Mouse (Mus musculus) kidney, embryonic 16.5 days (tissue): Measurements from ENCODE around the gene Lpar5. TPM values are rescaled to one million over a fixed set of nuclear protein-coding genes. Genes with fewer than 3 reads are reported as not detected.
A peak's percentile ranks its signal among the peaks of the same experiment; 100 is the strongest.
"Not testable (repeated sequence)": the region's sequence is repeated elsewhere in the genome, so short reads cannot be mapped to it uniquely, and the experiment has no call there.

ENCODE experiments used
- ATAC-seq: fragments of 200-750 bp; cut with Nextera tagmentation; 2 replicates; pipeline ENCODE4 v1.8.0; 2017; ENCODE audit warnings: moderate TSS enrichment; ENCODE audit not compliant: low FRiP score, low TSS enrichment
- H3K27ac ChIP-seq: fragments of 300-500 bp; sonication (generic); 2 replicates; pipeline ENCODE4 v1.5.1; 2014; ENCODE audit warnings: low read length
- H3K27me3 ChIP-seq: fragments of 300-500 bp; sonication (generic); 2 replicates; pipeline ENCODE4 v1.6.1; 2014; ENCODE audit warnings: low read length, control low read depth, mixed read lengths; ENCODE audit not compliant: insufficient read depth
- H3K36me3 ChIP-seq: fragments of 300-500 bp; sonication (generic); 2 replicates; pipeline ENCODE4 v1.6.1; 2014; ENCODE audit warnings: low read length, control low read depth, mixed read lengths; ENCODE audit not compliant: insufficient read depth
- H3K4me1 ChIP-seq: fragments of 300-500 bp; sonication (generic); 2 replicates; pipeline ENCODE4 v1.6.1; 2014; ENCODE audit warnings: low read length, control low read depth, mixed read lengths; ENCODE audit not compliant: insufficient read depth
- H3K4me2 ChIP-seq: fragments of 300-500 bp; sonication (generic); replicated peaks from 2 replicates; pipeline ENCODE4 v1.6.1; 2014; ENCODE audit warnings: low read depth, low read length
- H3K4me3 ChIP-seq: fragments of 300-500 bp; sonication (generic); 2 replicates; pipeline ENCODE4 v1.5.1; 2014; ENCODE audit warnings: mild to moderate bottlenecking, low read length
- H3K9ac ChIP-seq: fragments of 300-500 bp; sonication (generic); replicated peaks from 2 replicates; pipeline ENCODE4 v1.6.1; 2014; ENCODE audit warnings: low read length
- H3K9me3 ChIP-seq: fragments of 300-500 bp; sonication (generic); 2 replicates; pipeline ENCODE4 v1.6.1; 2016; ENCODE audit warnings: low read length, control low read depth
- WGBS: fragments of 180-500 bp; shearing (Covaris S2); extraction: QIAGEN DNeasy Blood & Tissue Kit; methylation state at CpG from one replicate; pipeline ENCODE4 v1.1.7; 2014; 5-methylcytosine and 5-hydroxymethylcytosine counted together
- polyA plus RNA-seq: library from polyadenylated mRNA; unstranded; fragments of >200 nt; fragmentation: Nextera tagmentation; extraction: Ambion mirVana; gene quantifications from 2 replicates; pipeline ENCODE4 v1.2.1, GENCODE M21; 2015

The Lpar5 gene
- 0.30 and 0.60 TPM in 2 replicates for polyA plus RNA-seq

DNA sequence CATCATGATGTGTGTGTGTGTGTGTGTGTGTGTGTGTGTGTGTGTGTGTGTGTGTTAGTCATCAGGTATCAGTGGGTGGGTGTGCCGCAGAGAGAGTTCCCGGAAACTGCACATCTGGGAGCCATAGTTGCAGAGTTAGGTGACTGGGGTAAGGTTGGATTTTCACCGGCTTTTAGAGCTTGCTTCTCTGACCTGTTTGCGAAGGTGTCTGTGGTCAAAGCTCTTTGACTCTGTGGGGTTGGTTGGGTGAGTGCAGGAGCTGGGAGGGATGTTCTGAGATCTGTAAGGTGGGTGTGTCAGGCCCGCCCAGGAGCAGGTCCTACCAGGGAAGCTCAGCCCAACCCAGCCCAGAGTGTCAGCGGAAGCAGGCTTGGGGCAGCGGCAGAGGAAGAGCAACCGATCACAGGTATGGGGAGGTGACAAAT lies at the start of gene Lpar5:
Lpar5 (plus strand) TSS at position 350 of the 425 bp plus-strand sequence.
- WGBS = 51% methylated on average over 8 of the region's 8 CpGs
- H3K36me3 ChIP-seq = no peaks in the 10 kb centered on the region
- ATAC-seq = no peak
- H3K27ac ChIP-seq = no peak within 1 kb of the TSS
- H3K4me3 ChIP-seq = no peak within 1 kb of the TSS
- H3K9me3 ChIP-seq = no peaks in the 10 kb centered on the region
- H3K9ac ChIP-seq = no peak within 1 kb of the TSS
- H3K4me1 ChIP-seq = 0 out of 2 replicates have a peak, but pooled peaks cover 4% of the 10 kb centered on the region
- no peaks in the 10 kb centered on the region for H3K27me3 ChIP-seq
- no peak within 1 kb of the TSS for H3K4me2 ChIP-seq

DNA sequence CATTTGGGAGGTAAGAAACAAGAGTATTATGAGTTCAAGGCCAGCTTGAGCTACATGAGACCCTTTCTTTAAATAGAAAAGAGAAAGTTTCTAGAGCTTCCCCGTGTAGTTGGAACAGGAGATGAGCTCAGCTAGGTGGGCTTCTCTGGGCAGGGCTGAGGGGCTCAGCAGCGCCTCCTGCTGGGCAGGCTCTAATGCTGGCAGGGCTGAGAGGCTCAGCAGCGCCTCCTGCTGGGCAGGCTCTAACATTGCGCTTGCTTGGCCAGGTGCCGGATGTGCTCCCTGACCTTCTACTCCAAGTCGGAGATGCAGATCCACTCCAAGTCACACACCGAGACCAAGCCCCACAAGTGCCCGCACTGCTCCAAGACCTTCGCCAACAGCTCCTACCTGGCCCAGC lies 37.2 kb upstream of the Lpar5 start:
- H3K27ac ChIP-seq, H3K9me3 ChIP-seq, H3K4me2 ChIP-seq, H3K4me1 ChIP-seq, ATAC-seq, H3K27me3 ChIP-seq, H3K4me3 ChIP-seq, H3K9ac ChIP-seq: not testable (repeated sequence)
- H3K36me3 ChIP-seq = peaks cover 50% of the 10 kb centered on the region
- WGBS = 33% methylated on average over 7 of the region's 9 CpGs

DNA sequence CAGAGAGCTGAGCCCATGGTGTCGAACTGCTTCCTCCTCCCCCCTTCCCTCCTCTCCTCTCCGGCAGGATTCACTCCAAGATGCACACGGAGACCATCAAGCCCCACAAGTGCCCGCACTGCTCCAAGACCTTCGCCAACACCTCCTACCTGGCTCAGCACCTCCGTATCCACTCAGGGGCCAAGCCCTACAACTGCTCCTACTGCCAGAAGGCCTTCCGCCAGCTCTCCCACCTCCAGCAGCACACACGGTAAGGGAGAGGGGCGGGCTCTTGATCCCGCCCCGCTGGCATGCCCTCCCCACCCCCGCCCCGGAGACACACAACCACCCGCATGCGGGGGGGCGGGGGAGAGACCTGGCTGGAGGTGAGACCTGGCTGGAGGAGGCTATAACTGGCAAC lies 36.1 kb upstream of the Lpar5 start:
- no peak overlapping the region for H3K4me2 ChIP-seq
- no peaks in the 10 kb centered on the region for H3K9me3 ChIP-seq
- ATAC-seq = 0 out of 2 replicates have a peak, but pooled peaks have one; percentile 23
- H3K36me3 ChIP-seq = peaks cover 57% of the 10 kb centered on the region
- no peaks in the 10 kb centered on the region for H3K4me1 ChIP-seq
- no peak overlapping the region for H3K27ac ChIP-seq
- no peaks in the 10 kb centered on the region for H3K27me3 ChIP-seq
- H3K9ac ChIP-seq = no peak overlapping the region
- 84% methylated on average over 16 of the region's 16 CpGs for WGBS
- H3K4me3 ChIP-seq = no peak overlapping the region

DNA sequence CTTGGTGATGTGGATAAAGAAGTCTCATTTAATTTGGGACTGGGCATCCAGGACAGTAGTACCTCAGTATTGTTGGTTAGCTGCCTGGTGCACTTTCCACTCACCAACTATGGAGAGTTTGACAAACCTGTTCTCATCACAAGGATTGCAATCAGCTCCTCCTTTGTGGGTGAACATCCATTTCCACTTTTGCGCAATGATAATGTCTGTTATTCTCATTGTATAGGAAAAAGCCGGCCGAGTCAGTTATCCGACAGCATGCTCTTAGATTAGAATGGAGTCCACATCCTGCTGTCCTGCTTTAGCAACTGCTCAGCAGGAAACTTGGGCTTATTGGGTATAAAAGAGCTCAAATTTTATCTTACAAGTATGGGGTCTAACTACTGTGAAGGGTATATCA lies 29.1 kb upstream of the Lpar5 start:
- H3K4me3 ChIP-seq = peak overlapping the region; percentile 66
- peaks cover 9% of the 10 kb centered on the region for H3K4me1 ChIP-seq
- peak overlapping the region; percentile 53 for H3K9ac ChIP-seq
- H3K36me3 ChIP-seq = peaks cover 40% of the 10 kb centered on the region
- no peak for ATAC-seq
- no peaks in the 10 kb centered on the region for H3K9me3 ChIP-seq
- H3K27me3 ChIP-seq = no peaks in the 10 kb centered on the region
- peak overlapping the region; percentile 84 for H3K27ac ChIP-seq
- WGBS = 96% methylated on average over 4 of the region's 4 CpGs
- H3K4me2 ChIP-seq = peak overlapping the region; percentile 58

DNA sequence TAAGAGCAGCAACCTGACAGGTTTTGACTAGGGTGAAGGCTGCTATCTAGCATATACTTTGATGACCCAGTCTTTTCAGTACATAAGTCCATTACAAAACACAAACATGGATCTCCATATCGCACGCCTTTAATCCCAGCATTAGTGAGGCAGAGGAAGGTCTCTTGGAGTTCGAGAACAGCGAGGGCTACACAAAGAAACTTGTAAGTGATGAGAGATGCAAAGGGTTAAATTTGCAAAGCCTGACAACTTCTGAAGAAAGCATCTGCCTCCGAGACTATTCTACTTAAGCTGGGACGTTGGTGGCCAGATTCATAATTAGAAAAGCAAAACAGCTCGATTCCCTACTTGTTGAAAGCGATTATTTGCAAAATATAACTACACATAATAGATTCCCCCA lies 28.6 kb upstream of the Lpar5 start:
- Histone ChIP-seq H3K27me3 (no peaks in the 10 kb centered on the region), H3K36me3 (peaks cover 40% of the 10 kb centered on the region), H3K9me3 (no peaks in the 10 kb centered on the region), H3K4me1 (peaks cover 9% of the 10 kb centered on the region), H3K27ac (peak overlapping the region; percentile 84), H3K9ac (peak overlapping the region; percentile 53), H3K4me3 (peak overlapping the region; percentile 66), H3K4me2 (peak overlapping the region; percentile 58)
- WGBS = 8% methylated on average over 8 of the region's 8 CpGs
- ATAC-seq = peak; percentile 7; the same call in 1 of the 2 replicates

DNA sequence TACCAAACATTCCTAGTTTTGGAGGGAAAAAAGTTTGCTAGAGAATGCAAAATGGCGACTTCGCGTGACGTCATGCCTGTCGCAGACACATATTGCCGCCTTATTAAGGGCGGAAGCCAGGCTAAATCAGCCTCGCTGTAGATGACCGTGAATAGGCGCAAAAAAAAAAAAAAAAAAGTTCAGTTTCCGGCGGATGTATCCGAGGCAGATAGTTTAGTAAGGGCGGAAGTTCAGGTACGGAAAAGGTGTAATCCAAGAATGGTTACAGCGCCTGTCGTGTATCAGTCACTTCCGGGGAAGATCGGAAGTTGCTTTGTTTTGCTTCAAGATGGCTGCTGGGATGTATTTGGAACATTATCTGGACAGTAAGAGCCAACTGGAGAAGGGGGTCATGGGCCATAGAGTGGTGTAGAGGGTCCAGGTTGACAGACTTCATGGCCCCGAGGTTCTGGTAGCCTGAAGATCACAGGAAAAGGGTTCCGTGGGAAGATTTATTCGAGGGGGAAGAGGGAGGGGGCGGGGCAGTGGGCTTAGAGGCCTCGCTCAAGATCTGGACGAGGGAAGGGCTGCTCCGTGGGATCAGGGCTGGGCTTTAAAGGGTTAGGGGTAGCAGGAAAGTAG lies 28.1 kb upstream of the Lpar5 start, which contains the start of gene Ing4:
Ing4 (plus strand) TSS at position 228 of the 621 bp plus-strand sequence.
- Histone ChIP-seq H3K9ac (peak within 1 kb of the TSS; percentile 75), H3K4me1 (peaks cover 9% of the 10 kb centered on the region), H3K9me3 (no peaks in the 10 kb centered on the region), H3K4me3 (peak within 1 kb of the TSS; percentile 66), H3K27me3 (no peaks in the 10 kb centered on the region), H3K27ac (peak within 1 kb of the TSS; percentile 84), H3K36me3 (peaks cover 44% of the 10 kb centered on the region), H3K4me2 (peak within 1 kb of the TSS; percentile 81)
- ATAC-seq = peak; percentile 97
- under 1% methylated on average over 26 of the region's 26 CpGs for WGBS

DNA sequence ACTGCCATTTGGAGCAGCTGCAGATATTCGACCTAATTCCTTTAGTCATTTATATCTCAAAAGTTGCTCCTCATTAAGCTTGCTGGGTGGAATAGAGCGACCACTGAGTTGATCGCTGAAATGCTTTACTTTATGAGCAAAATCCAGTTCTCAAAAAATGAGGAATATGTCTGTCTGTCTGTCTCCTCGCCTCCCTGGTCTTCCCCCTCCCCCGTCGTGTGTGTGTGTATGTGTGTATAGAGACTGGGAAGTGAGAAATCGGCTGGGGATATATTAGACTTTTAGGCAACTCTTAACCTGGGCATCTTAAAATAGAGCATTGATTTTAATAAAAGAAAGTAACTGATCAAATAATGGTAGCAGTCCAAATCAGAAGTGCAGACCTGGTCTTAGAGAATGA lies 27.5 kb upstream of the Lpar5 start:
- 17% methylated on average over 7 of the region's 7 CpGs for WGBS
- Histone ChIP-seq H3K9ac (peak overlapping the region; percentile 75), H3K4me3 (peak overlapping the region; percentile 66), H3K9me3 (no peaks in the 10 kb centered on the region), H3K27ac (peak overlapping the region; percentile 69), H3K4me2 (peak overlapping the region; percentile 81), H3K36me3 (peaks cover 44% of the 10 kb centered on the region), H3K27me3 (no peaks in the 10 kb centered on the region), H3K4me1 (peaks cover 9% of the 10 kb centered on the region)
- no peak for ATAC-seq

DNA sequence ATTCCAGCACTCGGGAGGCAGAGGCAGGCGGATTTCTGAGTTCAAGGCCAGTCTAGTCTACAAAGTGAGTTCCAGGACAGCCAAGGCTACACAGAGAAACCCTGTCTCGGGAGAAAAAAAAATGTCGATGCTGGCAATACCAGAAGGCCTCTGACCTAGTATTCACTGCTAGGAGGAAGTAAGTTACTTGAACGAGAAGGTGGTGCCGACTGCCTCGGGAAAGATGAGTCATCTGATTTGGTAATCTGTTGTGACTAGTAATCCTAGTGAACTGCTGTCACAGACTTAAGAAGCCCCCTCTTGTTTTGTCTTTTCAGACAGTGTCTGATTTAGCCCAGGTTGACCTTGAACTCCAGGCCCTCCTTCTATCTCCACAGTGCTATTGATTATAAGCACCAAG lies 26.7 kb upstream of the Lpar5 start:
- H3K4me2 ChIP-seq = no peak overlapping the region

DNA sequence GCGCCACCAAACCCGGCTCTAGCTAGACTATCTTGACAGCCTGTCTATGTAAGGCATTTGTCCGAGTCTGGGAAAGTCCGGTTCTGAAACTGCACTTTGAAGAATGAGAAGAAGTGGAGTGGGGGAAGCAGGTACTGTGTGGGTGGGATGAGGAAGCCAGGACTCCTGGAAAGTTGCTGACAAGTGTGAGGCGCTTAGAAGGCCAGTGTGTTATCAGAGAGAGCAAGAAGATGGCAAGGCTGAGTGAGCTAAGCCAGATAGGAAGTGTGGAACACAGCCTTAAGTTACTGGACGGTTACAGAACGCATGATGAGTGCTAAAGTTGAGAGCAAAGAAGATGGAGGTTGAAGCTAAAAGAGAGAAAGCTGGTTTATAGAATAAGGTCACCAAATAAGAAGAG lies 25.6 kb upstream of the Lpar5 start:
- H3K4me2 ChIP-seq = no peak overlapping the region
- no peak overlapping the region for H3K9ac ChIP-seq
- H3K27ac ChIP-seq = no peak overlapping the region
- H3K4me3 ChIP-seq = no peak overlapping the region
- H3K27me3 ChIP-seq = no peaks in the 10 kb centered on the region
- H3K4me1 ChIP-seq = peaks cover 9% of the 10 kb centered on the region
- no peak for ATAC-seq
- no peaks in the 10 kb centered on the region for H3K9me3 ChIP-seq
- 94% methylated on average over 7 of the region's 7 CpGs for WGBS
- peaks cover 39% of the 10 kb centered on the region for H3K36me3 ChIP-seq

More for the DNA sequence above, 26.7 kb upstream of the Lpar5 start:
- H3K9me3 ChIP-seq = no peaks in the 10 kb centered on the region
- H3K4me1 ChIP-seq = peaks cover 9% of the 10 kb centered on the region
- 88% methylated on average over 7 of the region's 7 CpGs for WGBS
- no peak overlapping the region for H3K9ac ChIP-seq
- no peak overlapping the region for H3K4me3 ChIP-seq
- H3K27ac ChIP-seq = no peak overlapping the region
- no peaks in the 10 kb centered on the region for H3K27me3 ChIP-seq
- H3K36me3 ChIP-seq = peaks cover 38% of the 10 kb centered on the region
- ATAC-seq = no peak

DNA sequence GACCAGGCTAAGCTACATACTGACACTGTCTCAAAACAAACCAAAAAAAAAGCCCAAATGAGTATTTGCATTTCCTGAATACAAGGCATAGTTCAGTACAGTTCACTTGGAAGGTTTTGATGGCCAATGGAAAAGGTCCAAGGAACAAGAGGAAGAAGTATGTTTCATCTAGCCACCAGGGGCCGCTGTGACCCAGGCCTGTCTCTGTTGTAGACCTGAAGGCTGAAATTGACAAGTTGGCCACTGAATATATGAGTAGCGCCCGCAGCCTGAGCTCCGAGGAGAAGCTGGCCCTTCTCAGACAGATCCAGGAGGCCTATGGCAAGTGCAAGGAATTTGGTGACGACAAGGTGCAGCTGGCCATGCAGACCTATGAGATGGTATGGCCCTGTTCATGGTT lies 21.0 kb upstream of the Lpar5 start:
- H3K9me3 ChIP-seq = no peaks in the 10 kb centered on the region
- ATAC-seq = peak; percentile 43; the same call in 1 of the 2 replicates
- no peak overlapping the region for H3K4me3 ChIP-seq
- H3K27ac ChIP-seq = no peak overlapping the region
- peaks cover 74% of the 10 kb centered on the region for H3K36me3 ChIP-seq
- H3K4me2 ChIP-seq = no peak overlapping the region
- WGBS = 33% methylated on average over 5 of the region's 5 CpGs
- H3K4me1 ChIP-seq = no peaks in the 10 kb centered on the region
- H3K27me3 ChIP-seq = no peaks in the 10 kb centered on the region
- H3K9ac ChIP-seq = no peak overlapping the region
